Mouse (Mus musculus): Measurements from ENCODE around the gene Rnf182. TPM values are rescaled to one million over a fixed set of nuclear protein-coding genes. Genes with fewer than 3 reads are reported as not detected.

The Rnf182 gene
- polyA plus RNA-seq, 1 experiment from 2014 or later = 6.4 TPM

DNA sequence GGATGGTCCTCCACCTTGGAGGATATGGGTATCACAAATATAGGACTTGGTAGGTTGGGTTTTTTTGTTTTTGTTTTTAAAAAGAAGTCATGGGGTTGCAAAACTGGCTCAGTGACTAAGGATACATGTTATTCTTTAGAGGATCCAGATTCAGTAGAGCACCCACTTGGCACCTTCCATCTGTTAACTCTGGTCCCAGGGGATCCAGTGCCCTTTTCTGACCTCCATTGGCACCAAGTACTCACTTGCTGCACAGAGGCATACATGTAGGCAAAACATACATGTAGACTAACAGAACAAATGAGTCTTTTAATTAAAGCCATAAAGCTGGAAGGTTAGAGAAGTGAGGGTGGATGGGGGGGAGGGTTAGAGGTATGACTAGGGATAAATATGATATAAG lies 80.0 kb downstream of the Rnf182 start:
- Histone ChIP-seq H3K4me3 (ENCODE audit: low read depth, low read length) (no peak overlapping the region), H3K27ac (ENCODE audit: low read depth) (no peak overlapping the region), H3K4me2 (no peak overlapping the region), H3K9ac (no peak overlapping the region), H3K36me3 (ENCODE audit: insufficient read depth) (no peaks in the 10 kb centered on the region), H3K9me3 (ENCODE audit: low read depth, low read length) (no peaks in the 10 kb centered on the region), H3K27me3 (ENCODE audit: insufficient read depth, low read length) (no peaks in the 10 kb centered on the region), H3K4me1 (ENCODE audit: insufficient read depth) (no peaks in the 10 kb centered on the region)
- DNase-seq (no peak), ATAC-seq (ENCODE audit: insufficient read depth) (no peak)
- TF ChIP-seq CTCF (IDR thresholded peaks at IDR 0.05; ENCODE audit: low read depth) = no peak

DNA sequence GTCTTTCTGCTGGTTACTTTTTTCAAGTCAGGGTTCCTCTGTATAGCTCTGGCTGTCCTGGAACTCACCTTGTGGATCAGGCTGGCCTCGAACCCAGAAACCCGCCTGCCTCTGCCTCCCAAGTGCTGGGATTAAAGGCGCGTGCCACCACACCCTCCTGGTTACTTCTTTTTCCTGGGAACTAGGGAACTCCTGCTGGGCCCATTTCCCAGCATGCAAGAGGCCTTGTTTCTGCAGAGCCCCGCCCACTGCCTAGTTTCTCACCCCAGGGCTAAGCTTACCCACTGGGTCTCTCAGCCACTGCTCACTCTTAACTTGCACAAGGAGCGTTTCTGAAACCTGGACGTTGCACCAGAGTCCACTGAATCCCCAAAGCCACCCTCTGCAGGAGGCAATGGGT lies 80.5 kb downstream of the Rnf182 start:
- H3K4me2 ChIP-seq = no peak overlapping the region
- no peaks in the 10 kb centered on the region for H3K27me3 ChIP-seq (ENCODE audit: insufficient read depth, low read length)
- no peak for ATAC-seq (ENCODE audit: insufficient read depth)
- no peaks in the 10 kb centered on the region for H3K9me3 ChIP-seq (ENCODE audit: low read depth, low read length)
- no peaks in the 10 kb centered on the region for H3K36me3 ChIP-seq (ENCODE audit: insufficient read depth)
- no peak overlapping the region for H3K4me3 ChIP-seq (ENCODE audit: low read depth, low read length)
- DNase-seq = no peak
- no peak for TF ChIP-seq CTCF (IDR thresholded peaks at IDR 0.05; ENCODE audit: low read depth)
- H3K4me1 ChIP-seq (ENCODE audit: insufficient read depth) = no peaks in the 10 kb centered on the region
- no peak overlapping the region for H3K9ac ChIP-seq
- 85% methylated on average over 7 of the region's 7 CpGs for WGBS
- no peak overlapping the region for H3K27ac ChIP-seq (ENCODE audit: low read depth)

DNA sequence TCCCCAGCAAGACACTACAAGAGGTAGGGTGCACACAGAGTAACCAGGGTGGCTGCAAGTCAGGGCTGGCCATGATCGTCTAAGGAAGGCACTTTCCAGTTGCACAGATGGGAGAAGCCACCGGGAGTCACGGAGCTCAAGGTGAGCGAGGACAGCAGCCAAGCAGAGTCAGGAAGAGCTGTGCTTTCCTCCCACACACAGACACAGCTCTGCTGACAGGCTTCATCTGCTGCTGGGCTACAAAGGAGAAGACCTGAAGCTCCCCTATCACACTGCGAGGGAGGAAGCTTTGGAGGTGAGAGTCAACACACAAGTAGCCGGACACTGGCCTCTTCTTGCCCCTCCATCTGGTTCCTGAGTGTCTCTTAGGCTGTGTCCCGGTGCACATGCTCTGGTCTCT lies 83.0 kb downstream of the Rnf182 start:
- no peak overlapping the region for H3K9ac ChIP-seq
- no peaks in the 10 kb centered on the region for H3K36me3 ChIP-seq (ENCODE audit: insufficient read depth)
- ATAC-seq (ENCODE audit: insufficient read depth) (no peak), DNase-seq (no peak)
- H3K4me1 ChIP-seq (ENCODE audit: insufficient read depth) = no peaks in the 10 kb centered on the region
- 38% methylated on average over 7 of the region's 7 CpGs for WGBS
- H3K9me3 ChIP-seq (ENCODE audit: low read depth, low read length) = no peaks in the 10 kb centered on the region
- H3K4me2 ChIP-seq = no peak overlapping the region
- no peaks in the 10 kb centered on the region for H3K27me3 ChIP-seq (ENCODE audit: insufficient read depth, low read length)
- no peak for TF ChIP-seq CTCF (IDR thresholded peaks at IDR 0.05; ENCODE audit: low read depth)
- no peak overlapping the region for H3K4me3 ChIP-seq (ENCODE audit: low read depth, low read length)
- H3K27ac ChIP-seq (ENCODE audit: low read depth) = no peak overlapping the region

DNA sequence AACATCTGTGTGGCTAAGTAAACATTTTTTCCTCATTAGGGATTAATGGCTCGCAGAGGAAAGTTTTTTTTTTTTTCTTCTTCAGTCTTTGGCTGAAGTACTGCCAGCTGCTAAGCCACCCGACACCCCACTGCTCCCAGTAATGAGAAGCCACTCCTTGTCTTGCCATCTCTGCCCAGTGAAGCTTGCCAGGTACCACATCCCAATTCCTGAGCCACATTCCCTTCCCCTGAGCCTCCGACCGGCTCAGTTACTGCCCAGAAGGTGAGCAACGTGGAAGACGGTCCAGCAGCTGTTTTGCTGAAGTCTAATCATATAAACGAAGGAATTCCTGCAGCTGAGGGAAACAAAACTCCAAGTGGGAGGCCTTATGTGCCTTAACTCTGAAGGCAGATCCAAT lies 88.0 kb downstream of the Rnf182 start:
- DNase-seq = peak; percentile 24
- 22% methylated on average over 7 of the region's 7 CpGs for WGBS
- H3K4me2 ChIP-seq = no peak overlapping the region

DNA sequence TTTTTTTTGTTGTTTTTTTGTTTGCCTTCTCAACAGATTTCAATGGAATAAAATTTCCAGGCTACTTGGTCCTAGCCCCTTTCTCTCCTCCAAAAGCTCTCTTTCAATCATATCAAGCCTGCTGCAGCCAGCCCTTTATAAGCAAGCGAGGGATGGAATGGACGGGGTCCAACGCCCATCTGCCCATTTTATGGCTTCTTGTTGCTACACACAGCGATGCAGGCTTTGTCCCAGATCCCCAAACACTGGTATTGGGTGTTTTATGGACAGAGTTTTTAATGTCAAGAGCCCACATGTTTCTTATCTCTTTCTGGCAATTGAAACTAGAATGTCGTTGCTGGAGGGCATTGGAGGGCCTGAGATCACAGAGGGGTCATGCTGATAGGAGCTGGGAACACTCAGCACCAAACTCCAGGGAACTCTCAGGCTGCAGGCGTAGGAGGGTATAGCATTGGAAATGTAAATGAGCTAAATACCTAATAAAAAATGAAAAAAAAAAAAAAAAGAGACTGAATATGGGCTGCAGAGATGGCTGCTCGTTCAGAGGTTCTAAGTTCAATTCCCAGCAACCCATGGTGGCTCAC lies 89.1 kb downstream of the Rnf182 start:
- no peak overlapping the region for H3K4me2 ChIP-seq
- H3K9me3 ChIP-seq (ENCODE audit: low read depth, low read length) = no peaks in the 10 kb centered on the region
- H3K4me3 ChIP-seq (ENCODE audit: low read depth, low read length) = no peak overlapping the region
- H3K9ac ChIP-seq = no peak overlapping the region
- H3K27ac ChIP-seq (ENCODE audit: low read depth) = no peak overlapping the region
- no peaks in the 10 kb centered on the region for H3K4me1 ChIP-seq (ENCODE audit: insufficient read depth)
- ATAC-seq (ENCODE audit: insufficient read depth) (no peak), DNase-seq (no peak)
- WGBS = 56% methylated on average over 7 of the region's 7 CpGs
- H3K36me3 ChIP-seq (ENCODE audit: insufficient read depth) = no peaks in the 10 kb centered on the region
- H3K27me3 ChIP-seq (ENCODE audit: insufficient read depth, low read length) = no peaks in the 10 kb centered on the region
- TF ChIP-seq CTCF (IDR thresholded peaks at IDR 0.05; ENCODE audit: low read depth) = no peak

More for the DNA sequence above, 88.0 kb downstream of the Rnf182 start:
- Histone ChIP-seq H3K9ac (no peak overlapping the region), H3K4me3 (ENCODE audit: low read depth, low read length) (no peak overlapping the region), H3K4me1 (ENCODE audit: insufficient read depth) (no peaks in the 10 kb centered on the region), H3K9me3 (ENCODE audit: low read depth, low read length) (no peaks in the 10 kb centered on the region), H3K36me3 (ENCODE audit: insufficient read depth) (no peaks in the 10 kb centered on the region), H3K27ac (ENCODE audit: low read depth) (no peak overlapping the region), H3K27me3 (ENCODE audit: insufficient read depth, low read length) (no peaks in the 10 kb centered on the region)
- no peak for TF ChIP-seq CTCF (IDR thresholded peaks at IDR 0.05; ENCODE audit: low read depth)
- no peak for ATAC-seq (ENCODE audit: insufficient read depth)

DNA sequence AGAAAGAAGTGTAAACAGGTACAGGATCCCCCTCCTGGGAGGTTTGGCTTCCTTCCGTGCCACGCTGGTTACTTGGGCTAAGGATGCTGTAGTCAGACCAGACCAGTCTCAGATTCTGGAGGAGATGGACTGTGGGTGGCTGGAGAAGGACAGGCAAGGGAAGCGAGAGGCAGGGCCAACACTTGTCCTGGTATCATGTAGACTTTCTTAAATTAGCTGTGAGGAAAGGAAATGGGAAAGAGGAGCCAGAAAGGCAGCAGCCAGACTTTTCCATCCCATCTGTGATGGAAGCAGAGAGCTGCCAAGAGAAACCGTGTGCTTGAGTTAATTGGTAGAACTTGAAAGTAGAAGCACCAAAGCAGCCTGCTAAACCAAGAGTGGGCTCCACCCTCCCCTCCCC lies 90.9 kb downstream of the Rnf182 start:
- H3K27me3 ChIP-seq (ENCODE audit: insufficient read depth, low read length) = no peaks in the 10 kb centered on the region
- no peak overlapping the region for H3K4me3 ChIP-seq (ENCODE audit: low read depth, low read length)
- no peak overlapping the region for H3K9ac ChIP-seq
- whole genome bisulfite sequencing = 65% methylated on average over 4 of the region's 4 CpGs
- DNase-seq = no peak
- no peak overlapping the region for H3K27ac ChIP-seq (ENCODE audit: low read depth)
- no peak for TF ChIP-seq CTCF (IDR thresholded peaks at IDR 0.05; ENCODE audit: low read depth)
- H3K9me3 ChIP-seq (ENCODE audit: low read depth, low read length) = no peaks in the 10 kb centered on the region
- H3K4me2 ChIP-seq = no peak overlapping the region
- H3K4me1 ChIP-seq (ENCODE audit: insufficient read depth) = no peaks in the 10 kb centered on the region
- H3K36me3 ChIP-seq (ENCODE audit: insufficient read depth) = no peaks in the 10 kb centered on the region
- no peak for ATAC-seq (ENCODE audit: insufficient read depth)

DNA sequence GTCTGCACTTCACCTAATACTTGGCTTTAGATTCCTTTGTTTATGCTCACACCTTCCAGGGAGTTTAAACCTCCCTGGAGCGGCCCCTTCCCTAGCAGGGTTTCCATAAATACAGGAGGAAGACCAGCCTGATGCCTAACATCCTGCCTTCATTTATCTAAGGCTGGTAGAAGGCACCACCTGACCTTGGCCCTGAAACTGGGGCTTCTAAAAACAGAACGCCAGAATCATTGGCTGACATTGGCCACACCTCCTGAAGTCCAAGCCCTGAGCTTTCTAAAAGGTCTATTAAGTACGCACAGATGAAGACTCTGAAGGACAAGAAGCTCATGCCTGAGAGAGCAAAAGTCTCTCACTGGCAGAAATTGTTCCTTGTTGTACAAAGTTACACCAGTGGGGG lies 94.0 kb downstream of the Rnf182 start:
- Histone ChIP-seq H3K9me3 (ENCODE audit: low read depth, low read length) (no peaks in the 10 kb centered on the region), H3K27me3 (ENCODE audit: insufficient read depth, low read length) (no peaks in the 10 kb centered on the region), H3K9ac (no peak overlapping the region), H3K4me3 (ENCODE audit: low read depth, low read length) (no peak overlapping the region), H3K27ac (ENCODE audit: low read depth) (no peak overlapping the region), H3K4me1 (ENCODE audit: insufficient read depth) (no peaks in the 10 kb centered on the region), H3K4me2 (no peak overlapping the region), H3K36me3 (ENCODE audit: insufficient read depth) (no peaks in the 10 kb centered on the region)
- no peak for DNase-seq
- no peak for ATAC-seq (ENCODE audit: insufficient read depth)
- 39% methylated on average over 3 of the region's 3 CpGs for WGBS
- TF ChIP-seq CTCF (IDR thresholded peaks at IDR 0.05; ENCODE audit: low read depth) = no peak
